Mouse (Mus musculus) lung, embryonic 16.5 days (tissue): ENCODE measurements at regions not wholly inside any gene's neighbourhood (a gene's known extent, or its start where the extent isn't known, plus 50 kb on each side); places are given as distances from the start of the nearest gene placed in this dataset.

Experiments
- ATAC-seq: fragments of 200-750 bp; cut with Nextera tagmentation; 2 replicates; pipeline ENCODE4 v1.8.0; 2017; ENCODE audit warnings: low read depth, mild to moderate bottlenecking, moderate library complexity
- H3K27ac ChIP-seq: fragments of 300-500 bp; sonication (generic); 2 replicates; pipeline ENCODE4 v1.5.1; 2014; ENCODE audit warnings: mild to moderate bottlenecking, control low read depth, low read length
- H3K27me3 ChIP-seq: fragments of 300-500 bp; sonication (generic); 2 replicates; pipeline ENCODE4 v1.6.1; 2014; ENCODE audit warnings: low read depth, low read length, mixed read lengths; ENCODE audit not compliant: control insufficient read depth, insufficient read depth
- H3K36me3 ChIP-seq: fragments of 300-500 bp; sonication (generic); 2 replicates; pipeline ENCODE4 v1.6.1; 2014; ENCODE audit warnings: low read length; ENCODE audit not compliant: control insufficient read depth, insufficient read depth
- H3K4me1 ChIP-seq: fragments of 300-500 bp; sonication (generic); replicated peaks from 2 replicates; pipeline ENCODE4 v1.6.1; 2014; ENCODE audit warnings: low read length, mixed read lengths; ENCODE audit not compliant: control insufficient read depth, insufficient read depth
- H3K4me2 ChIP-seq: fragments of 300-500 bp; sonication (generic); 2 replicates; pipeline ENCODE4 v1.6.1; 2014; ENCODE audit warnings: low read depth, low read length, control low read depth
- H3K4me3 ChIP-seq: fragments of 300-500 bp; sonication (generic); 2 replicates; pipeline ENCODE4 v1.5.1; 2014; ENCODE audit warnings: mild to moderate bottlenecking, low read length, control low read depth
- H3K9ac ChIP-seq: fragments of 300-500 bp; sonication (generic); 2 replicates; pipeline ENCODE4 v1.6.1; 2014; ENCODE audit warnings: low read length, control low read depth
- H3K9me3 ChIP-seq: fragments of 300-500 bp; sonication (generic); 2 replicates; pipeline ENCODE4 v1.6.1; 2016; ENCODE audit warnings: low read length; ENCODE audit not compliant: control insufficient read depth
- WGBS: fragments of 180-500 bp; shearing (Covaris S2); extraction: QIAGEN DNeasy Blood & Tissue Kit; methylation state at CpG from one replicate; pipeline ENCODE4 v1.1.7; 2014; 5-methylcytosine and 5-hydroxymethylcytosine counted together

DNA sequence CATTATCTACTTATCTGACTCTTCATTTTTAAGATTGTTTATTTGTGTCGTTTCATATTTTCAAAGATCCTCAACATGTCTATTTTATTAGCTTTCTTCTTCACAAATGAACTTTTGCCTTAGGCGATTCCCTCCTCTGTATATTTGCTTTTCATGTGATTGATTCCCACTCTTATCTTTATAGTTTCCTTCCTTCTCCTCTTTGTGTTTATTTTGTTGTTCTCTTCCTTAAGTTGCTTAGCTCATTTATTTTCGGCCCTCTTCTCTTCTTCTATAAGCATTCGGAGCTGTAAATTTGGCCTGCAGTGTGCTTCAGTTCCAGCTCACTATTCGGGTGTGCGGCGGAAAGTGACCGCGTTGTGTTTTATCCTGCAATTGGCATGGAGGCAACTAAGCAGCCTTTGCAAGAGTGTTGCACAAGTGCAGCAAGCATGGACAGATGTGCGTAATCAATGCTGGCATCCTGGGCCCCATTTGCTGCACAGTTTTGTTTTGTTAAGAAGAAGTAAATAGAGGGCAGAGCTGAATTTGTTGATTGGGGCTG lies 73.5 kb upstream of the Tcf21 start:
- Histone ChIP-seq H3K4me1 (peaks cover 2% of the 10 kb centered on the region; the same call in 1 of the 2 replicates), H3K9me3 (no peaks in the 10 kb centered on the region), H3K4me3 (no peak overlapping the region), H3K9ac (no peak overlapping the region), H3K27ac (peak overlapping the region; percentile 4; the same call in 1 of the 2 replicates), H3K27me3 (no peaks in the 10 kb centered on the region), H3K36me3 (no peaks in the 10 kb centered on the region), H3K4me2 (peak overlapping the region; percentile 18; the same call in 1 of the 2 replicates)
- 28% methylated on average over 10 of the region's 10 CpGs for WGBS
- no peak for ATAC-seq

DNA sequence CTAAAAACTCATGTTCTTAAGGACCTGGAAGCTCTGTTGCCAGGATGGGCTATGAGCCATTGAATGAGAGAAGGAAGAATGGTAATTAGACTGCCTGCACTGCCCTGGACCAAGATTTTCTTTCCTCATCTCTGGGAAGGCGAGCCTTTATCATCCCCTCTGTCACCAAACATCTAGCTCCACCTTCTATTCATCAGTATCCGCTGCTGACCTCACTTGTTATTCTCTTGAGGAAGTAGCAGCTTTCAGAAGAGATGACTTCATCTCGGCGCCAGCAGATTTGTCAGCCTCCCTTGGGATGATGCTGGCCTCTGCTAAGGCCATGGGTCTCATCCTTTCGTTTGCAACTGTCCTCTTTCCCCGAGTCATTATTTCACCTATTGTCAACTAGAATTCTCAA lies 67.5 kb upstream of the Tcf21 start:
- no peaks in the 10 kb centered on the region for H3K4me1 ChIP-seq
- no peaks in the 10 kb centered on the region for H3K36me3 ChIP-seq
- no peak overlapping the region for H3K4me3 ChIP-seq
- 0 out of 2 replicates have a peak, but pooled peaks have one; percentile 31 for ATAC-seq
- H3K27me3 ChIP-seq = no peaks in the 10 kb centered on the region
- no peaks in the 10 kb centered on the region for H3K9me3 ChIP-seq
- H3K27ac ChIP-seq = no peak overlapping the region
- no peak overlapping the region for H3K9ac ChIP-seq
- no peak overlapping the region for H3K4me2 ChIP-seq
- 37% methylated on average over 6 of the region's 6 CpGs for WGBS

DNA sequence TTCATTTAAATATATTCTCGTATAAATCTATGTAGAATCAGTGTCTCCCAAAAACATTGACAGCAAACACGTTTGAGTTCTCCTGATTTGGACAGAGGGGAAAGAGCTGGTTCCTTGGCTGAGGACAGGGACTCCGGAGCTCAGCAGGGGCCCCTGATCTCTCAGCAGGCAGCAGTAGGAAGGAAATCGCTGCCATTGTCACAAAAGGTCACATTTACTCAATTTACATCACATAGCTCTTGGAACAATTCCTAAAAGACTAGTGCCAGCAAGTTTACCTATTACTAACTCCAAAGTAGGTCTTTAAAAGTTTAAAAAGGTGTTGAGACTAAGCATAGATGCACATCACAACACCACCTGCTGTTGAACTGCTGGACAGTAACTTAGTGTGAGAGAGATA lies 59.7 kb upstream of the Tcf21 start:
- WGBS = 43% methylated on average over 4 of the region's 4 CpGs
- no peaks in the 10 kb centered on the region for H3K36me3 ChIP-seq
- peaks cover 8% of the 10 kb centered on the region for H3K4me1 ChIP-seq
- H3K4me3 ChIP-seq = no peak overlapping the region
- no peaks in the 10 kb centered on the region for H3K27me3 ChIP-seq
- H3K9ac ChIP-seq = no peak overlapping the region
- no peak overlapping the region for H3K27ac ChIP-seq
- no peak overlapping the region for H3K4me2 ChIP-seq
- H3K9me3 ChIP-seq = no peaks in the 10 kb centered on the region
- no peak for ATAC-seq

DNA sequence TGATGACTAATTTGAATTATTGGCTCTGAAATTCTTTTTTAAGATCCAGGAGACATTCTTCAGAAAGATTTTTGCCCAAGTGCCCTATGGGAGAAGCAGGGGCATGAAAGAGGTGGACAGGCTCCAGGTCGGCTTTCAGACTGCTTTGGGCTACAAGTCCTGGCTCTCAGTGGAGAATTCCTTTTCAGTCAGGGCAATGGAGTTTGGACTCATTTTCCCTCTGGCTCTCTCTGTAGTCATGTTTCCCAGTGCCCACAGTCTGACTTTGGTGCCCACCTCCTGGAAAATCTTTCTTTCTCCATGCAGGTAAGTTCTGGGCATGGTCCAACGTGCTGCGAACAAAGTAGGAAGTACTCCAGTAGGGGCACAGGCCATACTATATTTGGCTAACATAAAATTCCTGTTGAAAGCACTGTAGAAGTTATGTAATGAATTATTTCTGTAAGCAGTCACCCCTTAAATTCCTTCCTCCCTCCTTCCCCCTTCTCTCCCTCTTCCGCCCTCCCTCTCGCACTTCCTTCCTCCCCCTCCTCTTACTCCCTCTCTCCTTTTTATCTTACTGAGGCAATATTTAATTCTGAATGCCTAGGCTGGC lies 57.7 kb upstream of the Tcf21 start:
- Histone ChIP-seq H3K4me1 (peaks cover 9% of the 10 kb centered on the region), H3K4me2 (no peak overlapping the region), H3K27ac (peak overlapping the region; percentile 8; the same call in 1 of the 2 replicates), H3K4me3 (no peak overlapping the region), H3K27me3 (no peaks in the 10 kb centered on the region), H3K36me3 (no peaks in the 10 kb centered on the region), H3K9me3 (no peaks in the 10 kb centered on the region), H3K9ac (no peak overlapping the region)
- peak; percentile 49 for ATAC-seq
- WGBS = 41% methylated on average over 5 of the region's 5 CpGs

DNA sequence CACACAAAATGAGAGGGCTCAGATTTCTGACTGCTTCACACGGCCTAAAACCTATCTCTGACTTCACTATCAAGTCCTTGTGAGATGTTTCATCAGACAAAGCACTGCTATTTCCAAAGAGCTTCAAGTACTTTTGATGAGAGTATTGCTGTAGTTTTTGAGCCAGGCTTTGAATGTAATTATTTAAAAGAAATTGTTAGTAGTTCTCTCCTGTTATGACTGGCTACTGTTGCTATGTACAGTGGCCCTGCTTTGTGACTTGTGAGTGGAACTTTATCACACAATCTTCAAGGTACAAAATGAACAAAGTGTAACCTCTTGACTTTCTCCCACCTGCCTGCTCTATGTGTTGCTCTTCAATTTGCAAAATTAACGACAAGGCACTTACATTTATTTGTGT lies 57.1 kb upstream of the Tcf21 start:
- Histone ChIP-seq H3K4me3 (no peak overlapping the region), H3K9ac (no peak overlapping the region), H3K4me2 (no peak overlapping the region), H3K27me3 (no peaks in the 10 kb centered on the region), H3K36me3 (no peaks in the 10 kb centered on the region), H3K27ac (no peak overlapping the region), H3K9me3 (no peaks in the 10 kb centered on the region), H3K4me1 (peaks cover 10% of the 10 kb centered on the region)
- WGBS = 42% methylated on average over 2 of the region's 2 CpGs
- ATAC-seq = no peak

DNA sequence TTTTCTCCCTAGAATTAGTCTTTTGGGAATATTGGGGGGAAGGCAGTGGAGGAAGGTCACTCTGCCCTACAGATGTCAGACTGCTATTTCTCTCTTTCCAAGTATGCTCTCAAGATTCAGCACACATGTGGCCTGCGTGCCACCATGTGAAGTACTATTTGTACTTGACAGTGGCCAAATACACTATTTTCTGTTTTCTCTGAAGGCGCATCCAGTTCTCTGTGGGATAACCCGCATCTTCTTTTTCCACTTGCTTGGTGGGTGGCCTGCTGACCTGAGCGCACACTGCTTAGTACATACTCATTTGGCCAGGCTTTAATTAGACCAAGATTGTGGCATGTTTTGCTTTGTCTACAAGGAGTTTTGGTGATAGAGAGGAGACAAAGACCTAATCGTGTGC lies 55.7 kb upstream of the Tcf21 start:
- no peak overlapping the region for H3K27ac ChIP-seq
- WGBS = 74% methylated on average over 5 of the region's 5 CpGs

DNA sequence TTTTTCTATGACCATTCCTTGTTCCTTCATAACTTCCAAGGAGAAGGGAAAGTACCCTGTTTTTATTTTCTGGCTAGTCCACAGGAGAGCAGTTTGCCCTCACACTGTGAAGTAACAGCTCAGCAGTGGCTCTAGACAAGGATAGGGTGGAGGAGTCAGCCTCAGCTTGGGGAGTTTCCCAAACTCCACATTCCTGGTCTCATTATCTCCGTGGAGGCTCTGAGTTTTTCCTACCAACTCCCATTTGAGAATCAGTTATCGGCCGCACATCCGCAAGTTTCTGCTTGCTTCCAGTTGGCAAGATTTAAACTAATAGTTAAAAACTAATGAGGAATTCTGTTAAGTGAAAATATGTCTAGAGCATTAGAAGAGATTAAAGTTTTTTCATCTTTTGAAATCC lies 55.2 kb upstream of the Tcf21 start:
- Histone ChIP-seq H3K9ac (no peak overlapping the region), H3K36me3 (no peaks in the 10 kb centered on the region), H3K4me3 (no peak overlapping the region), H3K9me3 (no peaks in the 10 kb centered on the region), H3K4me2 (no peak overlapping the region), H3K4me1 (peaks cover 10% of the 10 kb centered on the region), H3K27ac (no peak overlapping the region), H3K27me3 (no peaks in the 10 kb centered on the region)
- ATAC-seq = no peak
- WGBS = 52% methylated on average over 4 of the region's 4 CpGs

More for the DNA sequence above, 55.7 kb upstream of the Tcf21 start:
- Histone ChIP-seq H3K27me3 (no peaks in the 10 kb centered on the region), H3K4me3 (no peak overlapping the region), H3K4me1 (peaks cover 10% of the 10 kb centered on the region), H3K36me3 (no peaks in the 10 kb centered on the region), H3K9ac (no peak overlapping the region), H3K9me3 (no peaks in the 10 kb centered on the region), H3K4me2 (no peak overlapping the region)
- no peak for ATAC-seq
